Mouse (Mus musculus): ENCODE results near the gene Hmgn3. TPM values are rescaled to one million over a fixed set of nuclear protein-coding genes. Genes with fewer than 3 reads are reported as not detected.

Hmgn3 gene
- total RNA-seq, 4 experiments from 2014 or later = 1.6 to 4.0 (median 1.9) TPM

DNA sequence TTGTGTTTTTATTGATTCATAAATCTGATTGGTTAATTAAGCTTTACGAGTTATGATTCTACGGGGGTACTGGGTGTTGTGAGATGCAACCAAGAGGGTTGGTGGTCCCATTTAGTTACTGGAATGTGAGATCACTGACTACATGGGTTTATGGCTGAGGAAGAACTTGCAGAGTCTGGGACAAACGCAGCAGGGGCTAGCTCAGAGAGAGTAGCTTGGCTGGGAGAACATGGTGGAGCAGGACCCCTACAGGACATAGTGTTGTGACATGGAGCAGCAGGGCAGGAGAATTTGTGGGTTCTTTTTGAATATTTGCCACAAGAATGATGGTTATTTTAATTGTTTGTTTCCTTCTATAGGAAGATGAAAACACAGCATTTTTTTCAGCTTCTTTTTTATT, 45.7 kb downstream of the Hmgn3 start:
- no peak for DNase-seq (ENCODE audit: low spot score in 2 of 2)

DNA sequence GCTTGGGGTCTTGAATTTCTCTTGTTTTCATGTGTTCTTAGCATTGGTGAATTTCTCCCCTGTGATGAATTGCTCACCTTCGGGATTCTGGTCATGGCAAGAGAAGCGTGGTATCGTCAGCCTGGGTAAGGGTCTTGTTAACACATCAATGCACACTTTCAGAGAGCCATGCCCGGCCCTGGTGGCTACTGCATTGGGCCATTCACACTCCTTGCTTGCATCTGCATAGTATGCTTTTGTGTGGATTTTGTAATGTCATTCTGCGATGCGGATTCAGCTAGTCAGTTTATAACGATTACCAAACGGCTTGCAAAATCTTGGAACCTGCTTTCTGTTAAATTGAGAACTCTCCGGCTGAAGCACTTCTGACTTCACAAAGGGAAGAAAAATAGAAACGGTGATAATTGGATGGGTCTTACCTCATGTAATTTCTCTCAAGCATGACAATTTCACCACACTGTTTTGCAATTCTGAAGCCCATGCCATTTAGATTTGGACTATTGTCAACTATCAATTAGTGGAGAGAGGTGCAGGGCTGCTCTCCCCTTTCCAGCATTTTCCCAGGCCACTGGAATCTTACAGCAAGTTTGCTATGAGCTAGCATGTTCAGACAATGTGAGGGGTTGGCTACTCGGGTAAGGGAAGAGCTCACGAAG, 47.7 kb downstream of the Hmgn3 start:
- DNase-seq (ENCODE audit: low spot score in 2 of 2) = no peak

DNA sequence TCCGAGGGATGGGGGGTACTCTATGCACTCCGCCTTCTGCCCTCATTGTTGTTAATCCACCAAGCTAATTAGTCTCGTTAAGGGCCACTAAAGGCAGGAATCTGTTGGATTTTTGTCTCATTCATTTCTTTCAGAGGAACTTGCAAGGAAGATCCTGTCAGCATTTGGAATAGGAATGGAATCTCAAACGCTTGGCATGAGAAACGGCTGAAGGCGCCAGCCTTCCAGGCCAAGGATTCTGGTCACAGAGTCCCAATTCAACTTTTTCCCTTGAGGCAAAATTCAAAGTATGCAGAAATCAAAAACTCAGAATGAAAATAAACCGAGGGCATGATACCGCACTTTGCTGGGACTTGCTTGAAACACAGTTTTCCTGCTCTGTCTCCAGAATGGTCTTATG, 48.7 kb downstream of the Hmgn3 start:
- peak in 1 of 2 experiments; percentile 14 for DNase-seq (ENCODE audit: low spot score in 2 of 2)

DNA sequence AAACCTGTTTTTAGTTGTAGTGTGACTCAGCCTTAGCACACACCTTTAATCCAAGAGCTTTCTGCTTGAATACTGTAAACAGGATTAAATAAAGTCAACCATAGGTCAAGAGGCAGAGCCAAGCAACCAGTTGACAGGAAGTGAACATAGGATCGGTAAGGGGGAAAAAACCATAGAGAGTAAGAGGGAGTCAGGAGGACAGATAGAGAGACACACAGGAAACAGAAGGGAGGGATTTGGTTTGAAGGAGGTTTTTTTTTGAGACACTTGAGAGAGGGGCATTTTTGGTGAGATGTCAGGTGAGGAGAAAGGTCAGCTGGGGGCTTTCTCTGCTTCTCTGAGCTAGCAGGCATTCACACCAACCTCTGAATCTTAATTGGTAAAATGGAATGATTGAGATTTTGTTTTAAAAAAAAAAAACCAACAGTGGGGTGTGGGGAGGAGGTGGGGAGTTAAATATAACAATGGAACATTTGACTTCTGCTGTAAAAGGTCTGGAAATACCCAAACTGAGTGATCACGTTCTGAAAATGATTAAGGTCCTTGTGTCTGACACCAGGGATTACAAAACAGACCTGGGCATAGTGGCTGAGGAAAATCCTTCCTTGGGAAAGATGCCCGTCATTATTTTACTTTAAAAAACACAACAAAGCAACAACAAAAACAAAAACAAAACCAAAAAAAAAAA, 51.7 kb downstream of the Hmgn3 start:
- no peak for DNase-seq (ENCODE audit: low spot score in 2 of 2)

DNA sequence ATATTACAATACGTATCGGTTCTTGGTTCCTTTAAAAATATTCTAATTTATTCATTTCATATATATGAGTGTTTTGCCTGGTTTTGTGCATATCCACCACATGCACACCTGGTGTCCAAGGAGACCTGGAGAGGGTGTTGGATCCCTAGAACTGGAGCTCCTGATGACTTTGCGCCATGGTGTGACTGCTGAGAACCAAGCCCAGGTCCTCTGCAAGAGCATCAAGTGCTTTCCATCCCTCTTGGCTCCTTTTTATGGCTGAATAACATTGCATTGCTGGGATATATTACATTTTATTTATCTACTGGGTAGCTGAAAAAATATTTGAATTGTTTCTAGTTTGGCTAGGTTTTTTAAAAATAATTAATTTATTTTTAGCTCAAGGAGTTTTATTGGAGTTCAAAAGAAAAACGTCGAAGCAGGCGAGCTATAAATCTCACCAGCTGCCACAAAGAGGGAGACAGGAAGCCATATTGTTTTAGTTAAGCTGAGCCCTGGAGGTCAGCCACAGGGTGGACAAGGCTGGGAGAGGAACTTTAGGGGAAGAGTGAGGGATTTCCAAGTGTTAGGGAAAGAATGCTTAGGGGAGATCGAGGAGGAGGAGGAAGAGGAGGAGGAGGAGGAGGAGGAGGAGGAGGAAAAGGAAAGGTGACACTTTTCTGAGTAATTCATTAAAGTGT, 62.6 kb downstream of the Hmgn3 start:
- no peak for DNase-seq (ENCODE audit: low spot score in 2 of 2)

DNA sequence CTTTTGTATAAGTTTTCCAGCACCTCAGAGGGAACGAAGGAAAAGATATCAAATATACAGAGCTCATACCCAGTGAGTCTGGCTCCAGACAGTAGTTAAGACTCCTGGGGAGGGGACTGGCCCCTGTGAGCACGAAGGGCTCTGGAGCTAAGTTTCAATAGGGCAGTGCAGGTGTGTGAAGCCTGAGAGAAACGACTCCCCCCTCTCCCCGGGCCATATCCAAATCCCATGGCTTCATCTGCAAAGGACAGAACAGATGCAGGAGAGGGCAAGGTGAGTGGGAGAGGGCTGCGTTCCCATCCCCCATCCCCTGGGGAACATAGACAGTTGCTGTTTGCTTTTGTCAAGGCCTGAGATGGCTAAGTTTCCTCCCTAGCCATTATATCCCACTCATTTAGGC, 63.4 kb downstream of the Hmgn3 start:
- DNase-seq (ENCODE audit: low spot score in 2 of 2) = no peak

DNA sequence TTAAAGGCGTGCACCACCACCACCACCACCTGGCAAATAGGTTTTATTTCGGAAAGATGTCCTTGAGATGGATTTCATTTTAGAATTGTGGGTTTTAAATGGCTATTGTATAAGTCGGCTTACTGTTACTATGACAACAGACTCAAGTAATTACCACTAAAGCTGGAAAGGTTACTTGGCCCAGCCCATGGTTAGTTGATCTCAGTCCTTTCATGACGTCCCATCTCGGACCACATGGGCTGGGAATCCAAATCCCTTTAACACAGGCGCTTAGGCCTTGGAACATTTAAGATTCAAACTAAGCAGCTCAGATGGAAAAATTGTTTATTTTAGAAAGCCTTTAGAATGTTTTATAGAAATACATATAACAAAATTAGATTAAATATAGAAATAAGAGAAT, 64.2 kb downstream of the Hmgn3 start:
- DNase-seq (ENCODE audit: low spot score in 2 of 2) = no peak

DNA sequence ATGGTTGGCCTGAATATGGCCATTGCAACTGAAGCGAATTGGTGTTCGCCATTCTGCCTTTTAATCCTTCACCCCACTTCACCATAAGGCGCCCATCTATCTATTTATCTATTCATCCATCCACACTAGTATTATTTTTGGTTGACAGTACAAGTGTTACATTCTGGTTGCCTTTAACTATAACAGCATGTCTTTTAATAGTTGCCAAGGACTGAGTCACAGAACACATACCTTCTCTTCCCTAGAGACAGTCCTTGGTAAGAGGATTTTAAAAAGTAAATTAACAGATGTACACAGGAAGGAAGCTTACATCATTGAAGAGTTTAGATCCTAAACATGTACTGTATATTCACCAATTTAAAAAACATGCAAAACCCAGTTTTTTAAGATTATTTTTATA, 66.8 kb downstream of the Hmgn3 start:
- no peak for DNase-seq (ENCODE audit: low spot score in 2 of 2)

DNA sequence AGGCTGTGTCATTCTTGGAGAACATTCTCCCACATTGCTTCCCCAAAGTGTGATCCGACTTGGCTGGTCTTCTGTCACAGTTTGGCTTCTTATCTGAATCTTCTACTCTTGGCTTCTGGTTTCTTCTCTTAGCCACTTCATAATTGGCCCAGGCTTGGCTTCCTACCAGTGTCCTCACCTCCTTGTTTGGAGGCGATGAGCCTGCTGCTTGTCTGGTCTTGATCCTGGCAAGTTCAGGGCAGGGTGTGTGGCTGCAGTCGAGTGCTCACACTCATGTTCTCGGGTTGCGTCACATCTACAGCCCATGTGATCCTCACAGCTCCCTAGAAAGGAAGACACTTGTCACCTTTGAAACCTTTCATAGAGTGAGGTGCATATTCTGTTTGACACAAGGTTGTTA, 78.2 kb downstream of the Hmgn3 start:
- no peak for DNase-seq (ENCODE audit: low spot score in 2 of 2)

DNA sequence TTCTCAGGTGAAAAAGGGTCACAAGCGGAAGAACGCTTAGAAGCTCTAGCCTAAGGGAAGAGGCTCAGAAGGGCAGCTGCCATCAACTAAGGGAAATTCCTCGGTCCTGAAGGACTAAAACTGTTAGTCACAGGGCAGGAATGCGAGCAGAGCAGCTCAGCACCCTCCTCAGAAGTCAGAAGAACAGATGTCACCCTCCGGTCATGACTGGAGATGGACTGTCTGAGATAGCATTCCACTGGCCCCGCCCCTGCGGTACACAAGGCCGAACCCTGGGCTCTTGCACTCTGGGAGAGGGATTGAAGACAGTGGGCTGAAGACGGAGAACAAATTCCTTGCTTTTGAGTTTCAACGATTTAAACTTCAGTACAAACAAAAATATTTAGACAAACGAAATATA, 85.2 kb downstream of the Hmgn3 start:
- DNase-seq (ENCODE audit: low spot score in 2 of 2) = no peak

Other genes starting within 250 kb of the Hmgn3 start
- gene Phip, start 171.2 kb downstream of the Hmgn3 start, total RNA-seq (2022) = 10 to 100 TPM; 21.4 to 30.8 (median 24.2) TPM

Data from gastrocnemius, adult 8-10 months (tissue).